Mouse (Mus musculus) midbrain, embryonic 10.5 days (tissue): ENCODE results near the gene Pdcd2l. TPM values are rescaled to one million over a fixed set of nuclear protein-coding genes. Genes with fewer than 3 reads are reported as not detected.
"Not testable (repeated sequence)": the region's sequence is repeated elsewhere in the genome, so short reads cannot be mapped to it uniquely, and the experiment has no call there.

ENCODE experiments used
- DNase-seq: peaks from one replicate; pipeline ENCODE4 v3.0.0-alpha.2; 2017; ENCODE audit warnings: low spot score
- H3K27ac ChIP-seq: fragments of 300-500 bp; sonication (generic); replicated peaks from 2 replicates; pipeline ENCODE4 v1.5.1; 2016; ENCODE audit warnings: mild to moderate bottlenecking
- H3K27me3 ChIP-seq: fragments of 300-500 bp; sonication (generic); 2 replicates; pipeline ENCODE4 v1.6.1; 2016; ENCODE audit warnings: low read depth, mild to moderate bottlenecking; ENCODE audit not compliant: poor library complexity, severe bottlenecking
- H3K36me3 ChIP-seq: fragments of 300-500 bp; sonication (generic); 2 replicates; pipeline ENCODE4 v1.6.1; 2016; ENCODE audit warnings: mild to moderate bottlenecking, moderate library complexity
- H3K4me1 ChIP-seq: fragments of 300-500 bp; sonication (generic); 2 replicates; pipeline ENCODE4 v1.6.1; 2016
- H3K4me3 ChIP-seq: fragments of 300-500 bp; sonication (generic); 2 replicates; pipeline ENCODE4 v1.5.1; 2016; ENCODE audit warnings: mild to moderate bottlenecking, moderate library complexity
- H3K9me3 ChIP-seq: fragments of 300-500 bp; sonication (generic); replicated peaks from 2 replicates; pipeline ENCODE4 v1.6.1; 2016; ENCODE audit warnings: mild to moderate bottlenecking
- WGBS: fragments of 180-500 bp; shearing (Covaris S2); methylation state at CpG from one replicate; pipeline ENCODE4 v1.1.7; 2016; 5-methylcytosine and 5-hydroxymethylcytosine counted together
- polyA plus RNA-seq: library from polyadenylated mRNA; unstranded; fragments of >200 nt; fragmentation: Nextera tagmentation; extraction: Ambion mirVana; gene quantifications from 2 replicates; pipeline ENCODE4 v1.2.1, GENCODE M21; 2016

The Pdcd2l gene
- polyA plus RNA-seq, 1 experiment from 2014 or later, result 77.9 TPM

GRCm38 (mm10) chr7:34226846-34227245 lies 30.4 kb upstream of the Pdcd2l start:
- Histone ChIP-seq H3K4me3 (no peak overlapping the region), H3K27ac (no peak overlapping the region), H3K36me3 (peaks cover 69% of the 10 kb centered on the region), H3K27me3 (no peaks in the 10 kb centered on the region), H3K4me1 (peaks cover 40% of the 10 kb centered on the region), H3K9me3 (no peaks in the 10 kb centered on the region)
- DNase-seq, result no peak
- 93% methylated on average over 12 of the region's 12 CpGs for WGBS

- WGBS, result 96% methylated on average over 8 of the region's 8 CpGs
- H3K27ac ChIP-seq, result no peak overlapping the region
- peaks cover 77% of the 10 kb centered on the region for H3K36me3 ChIP-seq
- peaks cover 40% of the 10 kb centered on the region for H3K4me1 ChIP-seq
- H3K4me3 ChIP-seq, result no peak overlapping the region
- H3K9me3 ChIP-seq, result no peaks in the 10 kb centered on the region
- no peaks in the 10 kb centered on the region for H3K27me3 ChIP-seq
- DNase-seq, result no peak
Measured at GRCm38 (mm10) chr7:34226086-34226485, 29.6 kb upstream of the Pdcd2l start.

- Histone ChIP-seq H3K27me3 (no peaks in the 10 kb centered on the region), H3K4me3 (no peak overlapping the region), H3K36me3 (peaks cover 95% of the 10 kb centered on the region), H3K9me3 (no peaks in the 10 kb centered on the region), H3K27ac (no peak overlapping the region), H3K4me1 (peaks cover 27% of the 10 kb centered on the region)
- DNase-seq, result no peak
- 96% methylated on average over 6 of the region's 6 CpGs for WGBS
Measured at GRCm38 (mm10) chr7:34224308-34224707, 27.8 kb upstream of the Pdcd2l start.

GRCm38 (mm10) chr7:34222340-34222739 lies 25.9 kb upstream of the Pdcd2l start:
- DNase-seq, result no peak
- H3K9me3 ChIP-seq, result no peaks in the 10 kb centered on the region
- H3K36me3 ChIP-seq, result peaks cover 100% of the 10 kb centered on the region

GRCm38 (mm10) chr7:34221594-34222250 lies 25.3 kb upstream of the Pdcd2l start:
- no peaks in the 10 kb centered on the region for H3K9me3 ChIP-seq
- peaks cover 4% of the 10 kb centered on the region; the same call in 1 of the 2 replicates for H3K4me1 ChIP-seq
- H3K36me3 ChIP-seq, result peaks cover 100% of the 10 kb centered on the region
- no peaks in the 10 kb centered on the region for H3K27me3 ChIP-seq
- no peak overlapping the region for H3K4me3 ChIP-seq
- 92% methylated on average over 9 of the region's 9 CpGs for WGBS
- no peak overlapping the region for H3K27ac ChIP-seq
- DNase-seq, result no peak

More at GRCm38 (mm10) chr7:34222340-34222739, 25.9 kb upstream of the Pdcd2l start:
- peaks cover 8% of the 10 kb centered on the region for H3K4me1 ChIP-seq
- H3K27ac ChIP-seq, result no peak overlapping the region
- H3K27me3 ChIP-seq, result no peaks in the 10 kb centered on the region
- no peak overlapping the region for H3K4me3 ChIP-seq
- 94% methylated on average over 10 of the region's 10 CpGs for WGBS

- 65% methylated on average over 1 of the region's 1 CpGs for WGBS
- Histone ChIP-seq H3K27ac (no peak overlapping the region), H3K9me3 (no peaks in the 10 kb centered on the region), H3K4me1 (no peaks in the 10 kb centered on the region), H3K4me3 (no peak overlapping the region), H3K27me3 (no peaks in the 10 kb centered on the region), H3K36me3 (peaks cover 100% of the 10 kb centered on the region)
- DNase-seq, result no peak
Measured at GRCm38 (mm10) chr7:34218496-34218895, 22.0 kb upstream of the Pdcd2l start.

GRCm38 (mm10) chr7:34216474-34216873 lies 20.0 kb upstream of the Pdcd2l start:
- Histone ChIP-seq H3K27ac (no peak overlapping the region), H3K9me3 (no peaks in the 10 kb centered on the region), H3K4me1 (no peaks in the 10 kb centered on the region), H3K27me3 (no peaks in the 10 kb centered on the region), H3K4me3 (no peak overlapping the region), H3K36me3 (peaks cover 100% of the 10 kb centered on the region)
- WGBS, result 88% methylated on average over 10 of the region's 10 CpGs
- no peak for DNase-seq

- Histone ChIP-seq H3K4me3 (no peak overlapping the region), H3K27me3 (no peaks in the 10 kb centered on the region), H3K4me1 (no peaks in the 10 kb centered on the region), H3K36me3 (peaks cover 100% of the 10 kb centered on the region), H3K9me3 (no peaks in the 10 kb centered on the region), H3K27ac (no peak overlapping the region)
- no peak for DNase-seq
- 90% methylated on average over 9 of the region's 9 CpGs for WGBS
Measured at GRCm38 (mm10) chr7:34215481-34215880, 19.0 kb upstream of the Pdcd2l start.

GRCm38 (mm10) chr7:34214644-34215043 lies 18.2 kb upstream of the Pdcd2l start:
- DNase-seq, result no peak
- no peak overlapping the region for H3K27ac ChIP-seq
- H3K27me3 ChIP-seq, result no peaks in the 10 kb centered on the region
- no peak overlapping the region for H3K4me3 ChIP-seq
- no peaks in the 10 kb centered on the region for H3K9me3 ChIP-seq
- 92% methylated on average over 8 of the region's 8 CpGs for WGBS
- peaks cover 100% of the 10 kb centered on the region for H3K36me3 ChIP-seq
- H3K4me1 ChIP-seq, result no peaks in the 10 kb centered on the region

- 94% methylated on average over 7 of the region's 7 CpGs for WGBS
Measured at GRCm38 (mm10) chr7:34213281-34213680, 16.8 kb upstream of the Pdcd2l start.

GRCm38 (mm10) chr7:34208027-34208745 lies 11.7 kb upstream of the Pdcd2l start:
- Histone ChIP-seq H3K27me3 (no peaks in the 10 kb centered on the region), H3K9me3 (no peaks in the 10 kb centered on the region), H3K36me3 (peaks cover 100% of the 10 kb centered on the region), H3K4me1 (no peaks in the 10 kb centered on the region), H3K4me3 (no peak overlapping the region), H3K27ac (no peak overlapping the region)
- DNase-seq, result no peak
- WGBS, result 89% methylated on average over 9 of the region's 9 CpGs

More at GRCm38 (mm10) chr7:34213281-34213680, 16.8 kb upstream of the Pdcd2l start:
- Histone ChIP-seq H3K27ac (no peak overlapping the region), H3K4me3 (no peak overlapping the region), H3K4me1 (no peaks in the 10 kb centered on the region), H3K27me3 (no peaks in the 10 kb centered on the region), H3K9me3 (no peaks in the 10 kb centered on the region), H3K36me3 (peaks cover 100% of the 10 kb centered on the region)
- DNase-seq, result no peak

- Histone ChIP-seq H3K27ac (no peak overlapping the region), H3K9me3 (no peaks in the 10 kb centered on the region), H3K4me1 (no peaks in the 10 kb centered on the region), H3K4me3 (no peak overlapping the region), H3K27me3 (no peaks in the 10 kb centered on the region), H3K36me3 (peaks cover 100% of the 10 kb centered on the region)
- WGBS, result 95% methylated on average over 6 of the region's 6 CpGs
- DNase-seq, result no peak
Measured at GRCm38 (mm10) chr7:34206331-34206730, 9.9 kb upstream of the Pdcd2l start.

- not testable (repeated sequence) for H3K4me1 ChIP-seq, H3K9me3 ChIP-seq, H3K27me3 ChIP-seq, H3K27ac ChIP-seq, H3K4me3 ChIP-seq, DNase-seq
- H3K36me3 ChIP-seq, result peaks cover 69% of the 10 kb centered on the region
- WGBS, result 93% methylated on average over 10 of the region's 10 CpGs
Measured at GRCm38 (mm10) chr7:34202147-34202546, 5.7 kb upstream of the Pdcd2l start.
